16 mouse cellular contexts compared by ENCODE assay signal in genomic region chr2:20949168-20949567, GRCm38 (mm10).
"Had no signal": no experiment of that assay in that cellular context is flagged by ENCODE, and none has a peak within 500 bp of the region (broad histone marks: within the 10 kb centered on the region; RNA-seq: fewer than 3 reads in every experiment).

No protein-coding gene starts in this region.

- H3K27ac ChIP-seq: left cerebral cortex, adult 2 months; liver, embryonic 15.5 days; macrophage; midbrain, embryonic 13.5 days; stomach, embryonic 15.5 days had no signal

- H3K9ac ChIP-seq: liver, embryonic 15.5 days; lung, embryonic 14.5 days; midbrain, embryonic 13.5 days; stomach, embryonic 15.5 days had no signal

- H3K4me3 ChIP-seq: left cerebral cortex, adult 2 months; liver, embryonic 15.5 days; midbrain, embryonic 13.5 days; stomach, embryonic 15.5 days had no signal

- H3K36me3 ChIP-seq: midbrain, embryonic 13.5 days; stomach, embryonic 15.5 days had no signal

- H3K4me1 ChIP-seq: stomach, embryonic 15.5 days had no signal

- ATAC-seq: hindbrain, embryonic 16.5 days; lung, postnatal 0 days; midbrain, embryonic 13.5 days had no signal

- H3K9me3 ChIP-seq: liver, embryonic 15.5 days; midbrain, embryonic 13.5 days; stomach, embryonic 15.5 days had no signal

- DNase-seq: kidney, adult 18-20 months; kidney, adult 9 months; kidney, postnatal 25 days; layer of hippocampus, postnatal 36 days; lung, embryonic 14.5 days; right cerebral cortex, postnatal 14 days; right cerebral cortex, postnatal 4 days; thymus, adult 18-20 months; thymus, postnatal 4 days had no signal

- H3K4me2 ChIP-seq: liver, embryonic 15.5 days; lung, embryonic 14.5 days; midbrain, embryonic 13.5 days; stomach, embryonic 15.5 days had no signal

- H3K27me3 ChIP-seq: liver, embryonic 15.5 days; midbrain, embryonic 13.5 days; stomach, embryonic 15.5 days had no signal
